Mouse (Mus musculus): ENCODE results near the gene Cacna2d2.
A peak's percentile ranks its signal among the peaks of the same experiment; 100 is the strongest.

Cacna2d2 gene

DNA sequence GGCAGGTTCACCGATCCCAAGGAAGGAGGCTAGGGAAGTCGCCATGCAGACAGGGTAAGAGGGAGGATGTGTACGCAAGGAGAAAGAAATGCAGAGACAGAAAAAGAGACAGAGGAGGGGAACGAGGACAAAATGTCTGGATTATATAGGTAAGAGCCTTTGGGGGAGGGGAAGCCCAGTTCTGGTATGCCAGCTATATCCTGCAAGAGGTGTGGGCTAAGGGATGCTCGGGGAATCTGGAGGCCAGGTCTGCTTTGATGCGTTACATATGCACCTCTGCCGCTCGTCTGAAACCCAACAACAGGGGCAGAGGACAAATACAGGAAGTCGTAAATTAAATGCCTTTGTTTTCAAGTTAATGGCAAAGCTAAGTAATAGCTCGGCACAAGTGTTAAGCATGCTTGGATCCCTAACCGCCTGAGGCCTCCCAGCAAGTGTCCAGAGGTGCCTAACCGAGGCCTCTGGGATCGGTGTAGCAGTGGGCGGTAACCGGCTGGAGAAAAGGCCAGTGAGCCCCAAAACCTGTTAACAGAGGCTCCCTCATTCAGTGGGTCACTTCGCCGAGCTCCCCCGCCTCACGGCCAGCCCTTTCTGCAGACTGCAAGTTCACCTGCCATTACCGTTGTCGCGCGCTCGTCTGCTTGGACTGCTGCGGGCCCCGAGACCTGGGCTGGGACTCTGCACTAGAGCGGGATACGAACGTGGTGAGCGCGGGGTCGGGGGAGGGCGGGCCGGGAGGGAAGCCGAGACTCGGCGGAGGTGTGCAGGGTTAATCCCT, 154.3 kb downstream of the Cacna2d2 start:
- DNase-seq (ENCODE audit: low read depth, low spot score): peak; percentile 62

DNA sequence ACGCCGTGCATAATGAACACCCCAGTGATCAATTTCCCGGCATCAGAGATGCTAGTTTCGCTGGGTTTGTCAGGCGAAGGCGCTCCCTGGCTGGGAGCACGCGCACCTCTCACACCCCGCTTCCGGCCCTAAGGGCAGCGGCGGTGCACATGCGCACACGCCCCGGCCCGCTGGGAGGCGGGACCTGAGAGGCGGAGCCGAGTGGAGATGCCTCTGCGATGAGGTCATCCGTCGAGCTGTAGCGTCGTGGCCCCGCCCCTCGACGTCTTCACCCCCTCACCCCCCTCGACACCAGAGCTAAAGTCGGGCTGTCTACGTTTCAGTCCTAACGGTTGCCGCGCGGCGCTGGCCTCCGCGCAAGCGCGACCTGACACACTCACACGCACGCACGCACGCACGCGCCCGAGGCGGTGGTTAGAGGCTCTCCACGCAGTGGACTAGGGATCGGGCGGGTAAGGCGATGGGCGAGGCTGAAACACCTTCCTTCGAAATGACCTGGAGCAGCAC, 155.0 kb downstream of the Cacna2d2 start:
- DNase-seq (ENCODE audit: low read depth, low spot score): peak; percentile 100

DNA sequence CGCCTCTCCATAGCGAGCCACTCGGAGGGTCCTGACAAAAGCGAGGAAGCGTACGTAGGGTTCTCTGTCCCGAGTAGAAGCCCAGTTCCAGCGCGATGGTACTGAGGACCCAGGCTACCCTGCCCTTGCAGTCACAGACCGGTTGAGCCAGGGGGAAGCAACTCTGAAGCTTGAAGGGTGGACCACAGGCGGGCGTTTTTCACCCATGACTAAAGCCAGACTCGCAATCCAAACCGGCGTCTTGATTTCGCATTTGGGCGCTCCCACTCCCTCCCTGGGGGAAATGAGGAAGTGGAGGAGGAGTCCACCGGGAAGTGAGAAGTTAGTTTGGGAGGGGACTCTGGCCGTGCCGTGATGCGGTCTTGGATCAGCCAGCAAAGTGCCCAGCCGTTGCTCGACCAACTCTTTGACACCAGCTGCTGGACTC, 155.6 kb downstream of the Cacna2d2 start:
- DNase-seq (ENCODE audit: low read depth, low spot score): no peak

DNA sequence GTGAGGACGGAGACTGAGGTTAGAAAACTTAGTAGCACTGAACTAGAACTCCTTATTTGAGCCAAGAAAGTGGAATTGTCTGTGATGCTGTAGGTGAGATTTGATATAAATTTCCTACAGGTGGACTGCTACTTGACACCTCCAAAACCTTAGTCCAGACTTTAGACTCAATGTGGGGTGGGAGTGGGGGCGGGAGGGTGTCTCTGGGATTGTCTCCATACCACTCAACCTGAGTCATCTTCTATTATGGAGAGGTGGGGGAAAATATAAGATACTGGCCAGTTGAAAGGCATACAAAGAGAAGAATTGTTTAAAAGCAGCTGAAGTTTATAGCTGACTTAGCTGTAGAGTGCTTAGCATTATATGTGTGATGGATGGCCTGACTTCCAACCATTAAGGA, 156.3 kb downstream of the Cacna2d2 start:
- DNase-seq (ENCODE audit: low read depth, low spot score): no peak

DNA sequence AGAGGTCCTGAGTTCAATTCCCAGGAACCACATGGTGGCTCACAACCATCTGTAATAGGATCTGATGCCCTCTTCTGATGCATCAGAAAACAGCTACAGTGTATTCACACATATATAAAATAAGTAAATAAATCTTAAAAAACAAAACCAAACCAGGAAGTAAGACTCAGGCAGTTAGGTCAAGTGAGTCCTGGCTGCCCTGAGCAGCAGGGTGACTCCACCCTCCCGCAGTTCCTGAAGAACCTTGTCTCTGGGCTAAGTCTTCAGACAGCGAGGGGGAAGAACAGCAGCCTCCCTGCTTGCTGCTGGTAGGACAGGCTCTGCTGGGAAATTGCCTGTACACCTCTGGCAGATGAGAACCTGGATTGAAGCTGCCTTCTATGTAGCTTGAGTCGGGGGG, 156.9 kb downstream of the Cacna2d2 start:
- DNase-seq (ENCODE audit: low read depth, low spot score): no peak

DNA sequence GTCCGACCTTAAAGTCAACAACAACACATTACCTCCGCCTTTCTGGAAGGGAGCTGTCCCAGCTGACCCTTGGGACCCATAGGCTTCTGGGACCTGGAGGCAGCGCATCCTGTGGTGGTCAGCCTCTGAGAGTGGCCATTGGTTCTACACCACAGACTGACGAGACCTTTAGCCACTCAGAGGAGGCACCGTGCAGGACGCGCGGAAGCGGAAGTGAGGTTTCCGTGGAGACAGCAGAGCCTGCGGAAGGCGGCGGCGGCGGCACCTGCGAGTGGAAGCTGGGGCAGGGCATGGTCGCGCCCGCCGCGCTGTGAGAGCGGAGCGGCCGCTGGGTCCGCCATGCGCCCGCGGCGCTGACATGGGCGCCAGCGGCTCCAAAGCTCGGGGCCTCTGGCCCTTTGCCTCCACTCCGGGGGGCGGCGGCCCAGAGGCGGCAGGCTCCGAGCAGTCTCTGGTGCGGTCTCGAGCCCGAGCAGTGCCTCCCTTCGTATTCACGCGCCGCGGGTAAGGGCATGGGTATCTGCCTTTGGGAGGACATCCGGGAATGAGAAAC, 163.7 kb downstream of the Cacna2d2 start, which contains the start of gene Tusc2:
Gene Tusc2, plus strand, starts transcription at position 227 of the 553 bp plus-strand sequence.
- peak; percentile 96 for DNase-seq (ENCODE audit: low read depth, low spot score)

DNA sequence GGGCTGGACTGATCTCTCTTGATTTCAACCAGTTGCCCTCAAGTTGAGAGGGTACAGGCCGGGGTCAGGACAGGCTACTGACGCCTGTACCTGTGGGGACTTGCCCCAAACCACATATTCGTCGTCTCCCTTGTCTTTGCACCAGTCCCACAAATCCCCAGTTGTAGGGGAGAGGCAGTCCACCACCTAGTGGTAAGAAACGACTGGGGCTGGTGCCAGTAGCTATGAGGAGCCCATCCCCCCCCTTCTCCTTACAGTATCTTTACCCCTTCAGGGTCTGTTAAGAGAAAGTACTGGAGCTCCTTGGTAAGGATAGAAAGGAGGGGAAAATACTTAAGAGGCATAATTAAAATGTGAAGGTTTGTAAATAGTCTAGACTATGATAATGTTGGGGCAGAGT, 166.1 kb downstream of the Cacna2d2 start:
- peak; percentile 50 for DNase-seq (ENCODE audit: low read depth, low spot score)

DNA sequence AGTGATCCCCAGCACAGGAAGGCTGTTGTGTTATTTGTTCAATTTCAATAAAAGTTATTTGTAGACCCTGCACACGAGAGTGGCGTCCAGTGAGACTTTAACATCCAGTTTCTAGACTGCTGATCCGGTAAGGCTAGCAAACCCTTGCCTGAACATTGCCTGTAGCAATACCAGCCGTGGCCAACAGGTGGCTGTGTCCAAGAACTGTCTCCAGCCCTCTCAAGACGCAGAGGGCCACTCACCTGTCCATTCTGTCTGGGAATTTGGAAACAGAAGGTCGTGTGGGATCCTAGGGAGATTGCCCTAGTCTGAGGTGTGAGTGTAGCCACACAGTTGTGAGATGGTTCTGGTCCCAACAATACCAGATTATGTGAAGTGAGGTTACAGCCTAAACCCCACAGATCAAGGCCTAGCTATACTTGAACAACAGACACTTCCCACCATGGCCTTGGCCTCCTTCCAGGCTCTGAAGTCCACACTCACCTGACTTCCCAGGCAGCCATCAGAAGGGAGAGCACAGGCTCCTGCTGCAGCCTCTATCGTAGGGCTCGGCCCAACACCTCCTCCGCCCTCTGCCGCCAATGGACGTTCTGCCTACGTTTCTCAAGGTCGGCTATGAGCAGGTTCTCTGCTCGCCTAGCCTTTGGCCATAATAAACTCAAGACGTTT, 166.8 kb downstream of the Cacna2d2 start:
- DNase-seq (ENCODE audit: low read depth, low spot score): peak; percentile 82

DNA sequence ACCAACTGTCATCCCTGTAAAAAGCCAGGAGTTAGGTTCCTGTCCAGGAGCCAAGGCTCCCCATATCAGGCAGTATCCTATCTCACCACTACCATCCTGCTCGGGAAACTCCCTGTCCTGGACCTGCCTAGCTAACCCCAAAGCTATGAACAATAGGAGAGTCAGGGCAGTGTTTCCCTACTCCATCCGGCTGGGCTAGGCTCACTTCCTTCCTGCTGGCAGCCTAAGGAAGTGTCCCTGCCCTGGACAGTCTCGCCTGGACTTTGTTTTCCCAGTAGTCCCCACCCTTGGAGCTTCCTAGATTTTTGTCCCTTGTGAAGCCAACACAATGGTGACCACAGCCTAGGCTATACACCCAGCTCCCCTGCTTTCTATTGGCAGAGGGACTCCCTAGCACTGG, 167.4 kb downstream of the Cacna2d2 start:
- no peak for DNase-seq (ENCODE audit: low read depth, low spot score)

DNA sequence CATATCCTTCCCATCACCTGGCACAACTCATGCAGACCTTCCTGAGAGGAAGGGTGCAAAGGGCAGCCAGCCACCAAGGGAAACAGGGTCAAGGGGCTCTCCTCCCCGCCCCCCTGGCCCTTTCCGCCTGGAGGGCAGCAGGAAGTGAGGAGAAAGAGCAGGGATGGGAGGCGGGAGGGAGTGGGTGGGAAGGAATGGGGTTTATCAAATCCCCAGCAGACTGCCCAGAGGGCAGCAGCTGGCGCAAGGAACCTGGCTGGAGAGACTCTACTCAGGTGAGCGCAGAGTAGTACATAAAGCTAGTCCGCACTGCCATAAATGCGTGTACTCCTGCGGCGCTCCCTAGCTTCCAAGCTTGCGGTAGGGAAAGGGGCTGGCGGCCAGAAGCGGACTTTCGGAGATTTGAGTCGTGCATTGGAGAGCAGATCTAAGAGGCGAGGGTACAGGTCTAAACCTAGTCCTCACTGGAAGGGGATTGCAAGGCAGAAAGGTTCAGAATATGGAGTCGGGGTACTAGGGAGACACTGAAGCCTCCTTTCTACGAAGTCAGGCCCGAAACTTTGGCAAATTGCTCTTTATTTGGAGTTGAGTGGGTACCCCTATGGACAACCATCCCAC, 168.4 kb downstream of the Cacna2d2 start, which contains the start of gene Hyal2:
Gene Hyal2, plus strand, starts transcription at position 244 of the 618 bp plus-strand sequence.
- no peak for DNase-seq (ENCODE audit: low read depth, low spot score)

DNA sequence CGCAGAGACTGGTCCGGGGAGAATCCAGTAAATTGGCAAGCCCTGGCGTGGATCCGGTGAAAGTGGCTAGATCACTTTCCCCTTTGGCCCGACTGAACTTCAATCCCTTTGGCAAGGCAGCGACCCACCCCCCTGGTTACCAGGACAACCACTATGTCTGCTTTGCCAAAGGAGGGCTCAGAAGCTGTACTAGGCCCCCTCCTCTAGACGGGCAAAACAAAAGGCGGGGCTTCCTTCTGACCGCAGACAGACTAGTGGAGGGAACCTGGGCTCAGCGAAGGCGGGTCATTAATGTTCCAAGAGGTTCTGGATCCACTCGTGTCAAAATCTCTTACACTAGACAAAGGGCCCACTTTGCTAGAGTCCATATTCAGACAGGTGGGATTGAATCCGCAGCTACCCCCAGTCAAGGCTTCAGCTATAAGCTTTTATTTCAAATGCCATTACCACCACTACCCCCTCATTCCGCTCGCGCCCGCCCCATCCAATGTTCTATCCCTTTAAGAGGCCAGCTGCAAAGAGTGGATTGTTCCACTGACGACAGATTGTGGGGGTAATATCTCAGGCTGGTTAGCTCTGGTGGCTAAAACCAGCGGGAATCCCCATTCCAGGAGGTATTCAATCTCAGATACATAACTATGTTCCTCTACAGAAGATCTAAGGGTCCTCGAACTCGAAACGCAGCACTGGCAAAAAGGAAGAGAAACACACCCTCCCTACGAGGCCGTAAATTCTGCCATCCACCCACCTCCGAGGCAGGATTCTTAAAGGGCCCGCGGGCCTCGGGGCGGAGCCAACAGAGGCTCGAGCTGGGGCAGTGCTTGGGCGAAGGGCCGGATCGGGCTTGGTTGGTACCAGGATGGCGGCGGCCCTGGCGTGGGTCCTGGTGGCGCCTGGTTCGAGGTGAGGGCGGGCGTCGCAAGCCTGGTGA, 169.2 kb downstream of the Cacna2d2 start:
- peak; percentile 95 for DNase-seq (ENCODE audit: low read depth, low spot score)

DNA sequence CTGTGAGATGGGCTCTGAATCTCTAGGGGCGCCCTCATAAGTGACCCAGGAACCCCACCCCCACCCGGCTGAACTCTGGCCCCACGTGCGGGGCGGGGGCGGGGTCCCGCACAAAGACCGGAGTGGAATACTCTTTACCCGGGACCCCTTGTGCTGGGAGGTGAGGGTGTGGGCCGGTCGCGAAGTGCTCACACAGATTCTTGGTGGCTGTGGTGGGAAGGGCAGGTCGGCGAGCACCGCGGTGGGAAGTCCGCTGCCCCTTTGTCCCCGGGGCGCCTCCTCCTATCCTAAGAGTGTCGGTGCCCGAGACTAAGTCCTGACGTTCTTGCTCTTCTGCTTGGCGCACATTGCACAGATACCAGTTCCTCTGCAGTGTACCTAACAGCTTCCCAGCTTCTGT, 169.9 kb downstream of the Cacna2d2 start:
- no peak for DNase-seq (ENCODE audit: low read depth, low spot score)

DNA sequence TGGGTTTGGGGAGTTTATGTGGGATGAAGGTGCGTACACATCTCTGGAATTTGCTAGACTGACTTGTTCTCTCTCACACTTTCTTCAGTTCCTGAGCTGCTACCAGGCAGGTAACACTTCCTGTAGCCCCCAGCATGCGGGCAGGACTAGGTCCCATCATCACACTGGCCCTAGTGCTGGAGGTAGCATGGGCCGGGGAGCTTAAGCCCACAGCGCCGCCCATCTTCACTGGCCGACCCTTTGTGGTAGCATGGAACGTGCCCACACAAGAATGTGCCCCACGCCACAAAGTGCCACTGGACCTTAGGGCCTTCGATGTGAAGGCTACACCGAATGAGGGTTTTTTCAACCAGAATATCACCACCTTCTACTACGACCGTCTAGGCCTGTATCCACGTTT, 170.6 kb downstream of the Cacna2d2 start:
- DNase-seq (ENCODE audit: low read depth, low spot score): no peak

DNA sequence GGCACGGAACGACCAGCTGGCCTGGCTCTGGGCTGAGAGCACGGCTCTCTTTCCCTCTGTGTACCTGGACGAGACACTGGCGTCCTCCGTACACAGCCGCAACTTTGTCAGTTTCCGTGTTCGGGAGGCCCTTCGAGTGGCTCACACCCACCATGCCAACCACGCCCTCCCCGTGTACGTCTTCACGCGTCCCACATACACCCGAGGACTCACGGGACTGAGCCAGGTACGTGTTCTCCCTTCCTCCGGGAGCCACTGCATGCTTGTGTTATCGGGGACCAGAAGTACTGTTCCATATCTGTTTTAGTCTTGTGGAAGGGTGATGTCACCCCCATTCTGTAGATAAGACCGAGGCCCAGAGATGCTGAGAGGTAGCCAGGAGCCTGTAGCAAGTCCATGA, 171.4 kb downstream of the Cacna2d2 start:
- no peak for DNase-seq (ENCODE audit: low read depth, low spot score)

DNA sequence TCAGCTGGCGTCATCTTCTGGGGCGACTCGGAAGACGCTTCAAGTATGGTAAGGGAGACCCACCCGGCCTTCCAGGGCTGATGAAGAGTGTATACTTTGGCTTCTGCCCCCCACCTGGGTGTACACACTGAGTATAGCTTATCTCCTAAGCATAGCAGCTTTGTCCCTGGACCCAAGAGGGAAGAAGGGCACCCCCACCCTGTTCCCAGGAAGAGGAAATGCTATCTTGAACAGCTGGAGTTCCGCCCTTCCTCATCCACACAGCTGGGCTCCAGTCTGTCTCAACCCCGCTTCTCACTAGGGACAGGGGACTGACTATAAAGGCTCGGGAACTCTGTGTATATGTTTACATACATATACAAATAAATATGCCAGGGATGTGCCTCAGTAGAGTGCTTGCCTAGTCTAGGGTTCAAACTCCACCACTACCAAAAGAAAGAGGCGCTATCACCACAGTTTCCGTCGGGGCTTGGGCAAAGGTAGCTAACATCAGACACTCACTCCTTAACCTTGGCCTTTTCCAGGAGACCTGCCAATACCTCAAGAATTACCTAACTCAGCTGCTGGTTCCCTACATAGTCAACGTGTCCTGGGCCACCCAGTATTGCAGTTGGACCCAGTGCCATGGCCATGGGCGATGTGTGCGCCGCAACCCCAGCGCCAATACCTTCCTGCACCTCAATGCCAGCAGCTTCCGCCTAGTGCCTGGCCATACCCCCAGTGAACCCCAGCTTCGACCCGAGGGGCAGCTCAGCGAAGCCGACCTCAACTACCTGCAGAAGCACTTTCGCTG, 172.3 kb downstream of the Cacna2d2 start:
- DNase-seq (ENCODE audit: low read depth, low spot score): no peak

DNA sequence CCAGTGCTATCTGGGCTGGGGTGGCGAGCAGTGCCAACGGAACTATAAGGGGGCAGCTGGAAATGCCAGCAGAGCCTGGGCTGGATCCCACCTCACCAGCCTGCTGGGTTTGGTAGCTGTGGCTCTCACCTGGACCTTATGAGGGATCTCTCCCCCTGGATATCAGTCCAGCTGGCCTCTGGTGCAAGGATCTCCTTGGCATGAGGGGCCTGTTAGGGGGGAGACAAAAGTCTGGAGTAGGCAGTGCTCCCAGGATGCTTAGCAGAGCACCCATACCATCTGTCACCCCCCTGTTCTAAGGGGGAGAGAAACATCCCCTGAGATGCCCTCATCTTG, 172.9 kb downstream of the Cacna2d2 start:
- no peak for DNase-seq (ENCODE audit: low read depth, low spot score)

DNA sequence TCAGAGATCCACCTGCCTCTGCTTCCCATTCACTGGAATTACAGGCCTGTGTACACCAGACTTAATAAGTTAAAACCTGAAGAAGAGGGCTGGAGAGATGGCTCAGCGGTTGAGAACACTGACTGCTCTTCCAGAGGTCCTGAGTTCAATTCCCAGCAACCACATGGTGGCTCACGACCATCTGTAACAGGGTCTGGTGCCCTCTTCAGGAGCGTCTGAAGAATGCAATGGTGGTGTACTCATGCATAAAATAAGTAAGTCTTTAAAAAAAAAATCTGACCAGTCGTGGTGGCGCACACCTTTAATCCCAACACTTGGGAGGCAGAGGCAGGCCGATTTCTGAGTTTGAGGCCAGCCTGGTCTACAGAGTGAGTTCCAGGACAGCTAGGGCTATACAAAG, 174.4 kb downstream of the Cacna2d2 start:
- DNase-seq (ENCODE audit: low read depth, low spot score): peak; percentile 60

DNA sequence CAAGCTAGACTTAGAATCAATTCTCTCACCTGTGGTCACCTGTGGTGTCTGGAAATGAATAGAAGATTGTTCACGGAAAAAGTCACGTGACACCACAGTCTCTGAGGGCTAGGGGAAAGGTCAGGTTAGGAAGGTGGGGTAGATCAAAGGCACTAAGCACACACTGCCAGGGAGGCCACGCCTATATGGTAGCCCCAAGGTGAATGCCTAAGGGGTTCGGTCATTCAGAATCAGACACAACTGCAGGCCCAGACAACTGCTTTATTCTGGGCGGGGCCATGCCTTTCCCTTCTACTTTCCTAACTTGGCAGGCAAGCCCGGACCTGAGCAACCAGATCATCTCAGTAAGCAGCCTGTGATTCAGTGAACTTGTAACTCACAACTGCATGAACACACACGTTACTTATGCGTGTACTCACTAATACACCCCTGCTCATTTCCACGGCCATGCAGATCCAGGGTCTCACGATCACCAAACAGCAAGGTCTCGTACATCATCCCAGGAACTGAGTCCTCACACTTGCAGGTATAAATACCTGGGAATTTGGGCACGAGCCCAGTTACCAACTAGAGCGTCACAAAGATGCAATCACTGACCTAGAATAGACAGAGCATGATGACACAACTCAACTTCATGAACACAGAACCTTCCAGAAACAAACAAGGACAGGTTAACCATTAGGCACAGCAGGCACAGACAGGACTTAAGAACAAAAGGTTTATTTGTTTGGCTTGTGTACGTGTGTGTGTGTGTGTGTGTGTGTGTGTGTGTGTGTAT, 176.4 kb downstream of the Cacna2d2 start:
- no peak for DNase-seq (ENCODE audit: low read depth, low spot score)

DNA sequence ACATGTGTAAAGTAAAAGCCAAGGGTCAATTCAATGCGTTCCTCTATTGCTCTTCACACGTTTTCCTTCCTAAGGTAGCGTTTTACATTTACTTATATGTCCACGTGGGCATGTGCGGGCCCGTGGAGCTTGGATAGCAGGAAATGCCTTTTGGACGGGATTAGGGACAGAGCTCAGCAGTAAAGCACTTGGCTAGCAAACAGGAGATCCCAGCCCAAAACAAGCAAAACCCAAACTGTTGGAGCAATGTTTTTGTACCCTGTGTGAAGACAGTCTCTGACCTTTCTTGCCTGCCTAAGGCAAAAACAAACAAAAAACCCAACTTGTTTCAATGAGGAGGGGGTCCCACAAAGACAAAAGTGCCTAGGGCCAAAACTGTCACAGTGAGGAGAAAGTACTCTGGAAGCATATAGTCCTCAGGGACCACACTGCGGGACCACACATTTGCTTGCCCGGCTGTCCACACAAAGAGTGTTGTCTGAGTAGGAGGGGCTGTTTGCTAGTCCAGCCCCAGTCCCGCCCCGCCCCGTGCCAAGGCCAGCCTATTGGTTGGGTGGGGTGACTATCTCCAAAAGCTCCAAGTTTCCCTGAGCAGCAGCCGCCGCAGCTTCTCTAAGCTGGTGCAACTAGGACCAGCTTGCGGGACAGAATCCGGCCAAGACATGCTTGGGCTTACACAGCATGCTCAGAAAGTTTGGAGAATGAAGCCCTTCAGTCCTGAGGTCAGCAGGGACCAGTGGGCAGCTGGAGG, 177.1 kb downstream of the Cacna2d2 start, which contains the start of gene Hyal1:
Gene Hyal1, plus strand, starts transcription at position 571 of the 751 bp plus-strand sequence.
- DNase-seq (ENCODE audit: low read depth, low spot score): peak; percentile 59

Measured in A20 (cell line).